Mouse (Mus musculus): Measurements from ENCODE around the gene Ints13. TPM values are rescaled to one million over a fixed set of nuclear protein-coding genes. Genes with fewer than 3 reads are reported as not detected.

The Ints13 gene
- polyA plus RNA-seq, 1 experiment from 2014 or later, result 91.5 TPM

DNA sequence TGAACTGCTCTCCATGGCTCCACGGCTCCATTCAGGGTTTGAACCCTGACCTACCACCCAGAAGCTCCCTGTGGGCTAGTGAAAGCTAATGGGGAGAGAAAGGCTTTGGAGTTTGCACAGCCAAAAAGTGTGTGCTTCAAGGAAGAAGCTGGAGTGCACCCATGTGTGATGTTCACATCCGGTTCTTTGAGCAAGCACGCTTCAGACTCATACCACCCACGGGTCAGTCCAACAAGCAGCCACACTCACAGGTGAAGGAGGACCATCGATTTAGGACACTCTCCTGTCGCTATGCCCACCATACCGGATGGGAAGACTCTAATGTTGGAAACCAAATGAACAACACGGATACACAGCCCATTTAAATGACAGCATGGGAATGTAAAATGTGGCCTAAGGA lies 66.1 kb downstream of the Ints13 start:
- no peak for DNase-seq (ENCODE audit: low spot score)
- peaks cover 10% of the 10 kb centered on the region for H3K4me1 ChIP-seq
- H3K27me3 ChIP-seq (replicated peaks; ENCODE audit: low read depth, poor library complexity, severe bottlenecking), result no peaks in the 10 kb centered on the region
- no peak overlapping the region for H3K27ac ChIP-seq (replicated peaks)
- no peak overlapping the region for H3K4me3 ChIP-seq
- no peaks in the 10 kb centered on the region for H3K36me3 ChIP-seq (replicated peaks)
- no peaks in the 10 kb centered on the region for H3K9me3 ChIP-seq
- 86% methylated on average over 8 of the region's 8 CpGs for WGBS

GRCm38 (mm10) chr6:146509891-146510290 lies 67.7 kb downstream of the Ints13 start:
- no peaks in the 10 kb centered on the region for H3K27me3 ChIP-seq (replicated peaks; ENCODE audit: low read depth, poor library complexity, severe bottlenecking)
- H3K4me3 ChIP-seq, result no peak overlapping the region
- H3K36me3 ChIP-seq (replicated peaks), result no peaks in the 10 kb centered on the region
- H3K27ac ChIP-seq (replicated peaks), result no peak overlapping the region
- H3K4me1 ChIP-seq, result peaks cover 10% of the 10 kb centered on the region
- H3K9me3 ChIP-seq, result no peaks in the 10 kb centered on the region
- no peak for DNase-seq (ENCODE audit: low spot score)
- WGBS, result 72% methylated on average over 2 of the region's 2 CpGs

DNA sequence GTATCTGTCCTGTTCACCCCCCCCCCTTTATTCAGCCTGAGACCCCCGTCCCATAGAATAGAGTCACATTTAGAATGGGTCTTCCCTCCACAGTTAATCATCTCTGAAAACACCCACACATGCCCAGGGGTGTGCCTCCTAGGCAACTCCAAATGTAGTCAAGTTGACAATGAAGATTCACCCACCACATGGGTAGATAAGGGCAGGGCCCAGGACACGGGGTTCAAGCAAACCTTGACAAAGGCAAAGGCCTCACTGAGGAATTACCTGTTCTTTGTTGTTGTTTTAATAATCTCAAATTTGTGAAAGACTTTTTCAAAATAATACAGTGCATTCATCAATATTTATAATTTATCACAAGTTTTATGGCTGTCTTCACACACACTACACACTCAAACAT lies 73.2 kb downstream of the Ints13 start:
- H3K27me3 ChIP-seq (replicated peaks; ENCODE audit: low read depth, poor library complexity, severe bottlenecking), result peaks cover 38% of the 10 kb centered on the region
- H3K4me3 ChIP-seq, result no peak overlapping the region
- 82% methylated on average over 2 of the region's 2 CpGs for WGBS
- H3K36me3 ChIP-seq (replicated peaks), result no peaks in the 10 kb centered on the region
- H3K4me1 ChIP-seq, result peaks cover 32% of the 10 kb centered on the region
- no peak overlapping the region for H3K27ac ChIP-seq (replicated peaks)
- DNase-seq (ENCODE audit: low spot score), result no peak
- no peaks in the 10 kb centered on the region for H3K9me3 ChIP-seq

DNA sequence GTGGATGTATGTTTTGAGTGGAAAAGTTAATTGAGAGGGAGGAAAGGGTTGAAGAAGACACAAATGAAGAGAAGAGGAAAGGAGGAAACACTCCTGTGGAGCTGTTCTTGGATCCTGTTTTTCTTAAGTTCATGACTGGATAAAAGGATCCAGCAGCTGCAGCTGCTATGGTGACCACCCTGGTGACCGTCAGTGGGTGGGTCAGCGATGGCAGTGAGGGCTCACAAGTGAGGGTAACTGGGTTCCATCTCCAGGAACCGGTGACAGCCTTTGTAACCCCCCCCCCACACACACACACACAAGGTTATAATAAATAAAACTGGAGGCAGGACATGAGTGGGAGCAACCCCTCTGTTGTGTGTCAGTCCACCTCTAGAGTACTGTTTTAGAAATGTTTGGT lies 74.8 kb downstream of the Ints13 start:
- WGBS, result 48% methylated on average over 3 of the region's 3 CpGs
- Histone ChIP-seq H3K4me1 (peaks cover 32% of the 10 kb centered on the region), H3K27ac (replicated peaks) (no peak overlapping the region), H3K4me3 (peak overlapping the region; percentile 70), H3K9me3 (no peaks in the 10 kb centered on the region), H3K27me3 (replicated peaks; ENCODE audit: low read depth, poor library complexity, severe bottlenecking) (peaks cover 39% of the 10 kb centered on the region), H3K36me3 (replicated peaks) (no peaks in the 10 kb centered on the region)
- DNase-seq (ENCODE audit: low spot score), result no peak

DNA sequence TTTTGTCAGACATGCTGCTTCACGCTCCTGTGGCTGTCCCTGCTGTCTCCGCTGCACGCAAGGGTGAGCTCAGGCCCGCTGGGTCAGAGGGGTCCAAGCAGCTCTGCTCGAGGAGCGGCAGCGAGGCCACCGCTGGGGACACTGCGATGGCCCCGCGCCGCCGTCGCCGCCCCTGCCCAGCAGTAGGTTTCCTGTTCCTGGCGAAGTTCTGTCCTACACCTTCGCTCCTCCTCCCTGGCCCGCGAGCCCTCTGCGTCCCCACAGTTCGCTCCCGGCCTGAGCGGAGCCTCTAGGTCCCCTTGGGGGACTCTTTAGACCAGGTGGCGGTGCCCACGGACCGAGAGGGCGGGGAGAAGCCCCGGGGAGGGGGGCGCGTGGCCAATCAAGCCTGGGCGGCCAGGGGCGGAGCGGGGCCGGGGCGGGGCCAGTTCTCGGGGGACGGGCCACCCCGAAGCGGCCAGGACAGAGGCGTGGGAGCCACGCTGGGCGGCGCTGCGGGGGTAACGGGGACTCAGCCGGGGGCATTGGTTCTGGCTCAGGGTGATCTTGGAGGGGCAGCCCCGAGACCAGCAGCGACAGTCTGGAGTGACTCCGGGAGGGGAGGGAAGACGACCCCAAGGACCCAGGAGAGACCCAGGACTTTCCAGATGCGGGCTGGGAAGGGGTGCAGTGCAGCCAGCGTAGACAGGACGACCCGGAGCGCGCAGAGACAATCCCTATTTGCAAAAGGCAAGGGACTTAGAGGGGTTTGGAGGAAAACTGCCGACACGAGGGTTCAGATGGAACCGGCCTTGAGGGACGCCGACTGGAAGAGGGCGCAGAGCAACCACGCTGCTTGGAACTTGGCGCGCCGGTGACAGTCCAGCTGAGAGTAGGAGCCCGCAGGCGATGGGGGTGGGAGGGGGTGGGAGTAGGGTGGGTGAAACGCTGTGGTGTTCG lies 75.5 kb downstream of the Ints13 start, which contains the start of gene Itpr2:
Gene Itpr2, minus strand, starts transcription at position 358 of the 939 bp plus-strand sequence.
- Histone ChIP-seq H3K27me3 (replicated peaks; ENCODE audit: low read depth, poor library complexity, severe bottlenecking) (peaks cover 39% of the 10 kb centered on the region), H3K4me3 (peak within 1 kb of the TSS; percentile 70), H3K27ac (replicated peaks) (peak within 1 kb of the TSS; percentile 79), H3K9me3 (no peaks in the 10 kb centered on the region), H3K4me1 (peaks cover 32% of the 10 kb centered on the region), H3K36me3 (replicated peaks) (no peaks in the 10 kb centered on the region)
- under 1% methylated on average over 70 of the region's 70 CpGs for WGBS
- peak; percentile 90 for DNase-seq (ENCODE audit: low spot score)

DNA sequence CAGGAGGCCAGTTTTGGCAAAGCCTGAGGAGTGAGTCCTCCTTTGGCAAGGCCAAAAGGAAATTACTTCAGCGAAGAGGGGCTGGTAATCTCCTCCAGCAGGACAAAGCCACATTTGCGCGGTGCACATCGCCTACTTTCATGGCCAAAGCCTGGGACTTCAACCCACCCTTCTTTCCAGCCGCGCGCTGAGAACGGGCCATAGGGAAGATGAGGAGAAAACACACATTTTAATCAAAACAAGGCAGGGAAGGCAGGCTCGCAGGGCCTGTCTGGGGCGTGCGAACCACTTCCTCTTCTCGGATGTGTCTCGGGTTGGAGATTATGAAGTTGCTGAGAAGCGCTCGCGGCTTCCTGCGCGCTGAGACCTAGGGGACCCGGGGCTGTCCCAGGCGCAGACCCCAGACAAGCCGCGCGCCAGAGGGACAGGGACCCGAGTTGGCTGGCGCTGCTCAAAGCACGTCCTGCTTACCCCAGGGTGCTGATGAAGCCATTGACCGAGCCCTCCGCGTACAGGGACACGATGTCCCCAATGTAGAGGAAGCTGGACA lies 76.2 kb downstream of the Ints13 start:
- peak; percentile 64 for DNase-seq (ENCODE audit: low spot score)
- Histone ChIP-seq H3K4me1 (peaks cover 32% of the 10 kb centered on the region), H3K27ac (replicated peaks) (peak overlapping the region; percentile 79), H3K36me3 (replicated peaks) (no peaks in the 10 kb centered on the region), H3K9me3 (no peaks in the 10 kb centered on the region), H3K4me3 (peak overlapping the region; percentile 70), H3K27me3 (replicated peaks; ENCODE audit: low read depth, poor library complexity, severe bottlenecking) (peaks cover 39% of the 10 kb centered on the region)
- under 1% methylated on average over 30 of the region's 30 CpGs for WGBS

GRCm38 (mm10) chr6:146500771-146501170 lies 76.9 kb downstream of the Ints13 start:
- Histone ChIP-seq H3K4me3 (peak overlapping the region; percentile 70), H3K36me3 (replicated peaks) (no peaks in the 10 kb centered on the region), H3K9me3 (no peaks in the 10 kb centered on the region), H3K27me3 (replicated peaks; ENCODE audit: low read depth, poor library complexity, severe bottlenecking) (peaks cover 39% of the 10 kb centered on the region), H3K4me1 (peaks cover 32% of the 10 kb centered on the region), H3K27ac (replicated peaks) (no peak overlapping the region)
- no peak for DNase-seq (ENCODE audit: low spot score)
- WGBS, result 67% methylated on average over 5 of the region's 5 CpGs

DNA sequence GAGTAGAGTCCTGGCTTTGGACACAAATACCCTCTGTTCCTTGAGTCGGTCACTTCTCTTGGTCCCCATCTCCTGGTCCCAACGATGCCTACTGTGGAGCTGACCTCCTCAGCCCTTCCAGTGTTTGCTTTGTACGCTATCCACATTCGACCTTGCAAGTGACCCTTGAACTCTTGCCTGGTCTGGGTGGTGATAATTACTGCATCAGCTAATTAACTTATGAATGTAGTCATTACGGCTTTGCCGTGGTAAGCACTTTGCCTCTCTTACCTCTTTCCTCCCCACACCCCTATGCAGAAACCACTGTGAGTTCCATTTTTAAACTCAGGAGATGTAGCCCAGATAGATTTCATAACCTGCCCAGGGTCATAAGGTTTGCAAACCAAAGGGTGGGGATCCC lies 77.4 kb downstream of the Ints13 start:
- no peaks in the 10 kb centered on the region for H3K36me3 ChIP-seq (replicated peaks)
- peaks cover 39% of the 10 kb centered on the region for H3K27me3 ChIP-seq (replicated peaks; ENCODE audit: low read depth, poor library complexity, severe bottlenecking)
- no peak for DNase-seq (ENCODE audit: low spot score)
- no peak overlapping the region for H3K4me3 ChIP-seq
- no peaks in the 10 kb centered on the region for H3K9me3 ChIP-seq
- 54% methylated on average over 6 of the region's 6 CpGs for WGBS
- H3K27ac ChIP-seq (replicated peaks), result no peak overlapping the region
- H3K4me1 ChIP-seq, result peaks cover 32% of the 10 kb centered on the region

Other genes starting within 250 kb of the Ints13 start
- 4.5 and 5.2 TPM in 2 replicates for gene Itpr2, start 75.6 kb downstream of the Ints13 start, polyA plus RNA-seq (2016; fragmentation: Nextera tagmentation; extraction: Ambion mirVana)
- gene Fgfr1op2, start 632 bp downstream of the Ints13 start, polyA plus RNA-seq (2016; fragmentation: Nextera tagmentation; extraction: Ambion mirVana), result 80.9 and 86.5 TPM in 2 replicates
- 122 and 127 TPM in 2 replicates for gene Med21, start 64.7 kb upstream of the Ints13 start, polyA plus RNA-seq (2016; fragmentation: Nextera tagmentation; extraction: Ambion mirVana)
- 26.7 and 27.5 TPM in 2 replicates for gene Tm7sf3, start 65.0 kb upstream of the Ints13 start, polyA plus RNA-seq (2016; fragmentation: Nextera tagmentation; extraction: Ambion mirVana)
- gene Stk38l, start 147.2 kb upstream of the Ints13 start, polyA plus RNA-seq (2016; fragmentation: Nextera tagmentation; extraction: Ambion mirVana), result 21.1 and 22.2 TPM in 2 replicates
- gene Arntl2, start 218.2 kb upstream of the Ints13 start, polyA plus RNA-seq (2016; fragmentation: Nextera tagmentation; extraction: Ambion mirVana), result 2.8 and 3.8 TPM in 2 replicates

Data from embryonic facial prominence, embryonic 10.5 days (tissue).